ENCODE assay signal across 19 mouse cellular contexts in genomic region chr10:75564687-75565265, GRCm38 (mm10). TPM values are rescaled to one million over a fixed set of nuclear protein-coding genes. Genes with fewer than 3 reads are reported as not detected.
DNase-seq lines count a peak whose midpoint lies in the region; ATAC-seq and TF ChIP-seq lines count a peak whose summit lies in the region.
"Had no signal": no experiment of that assay in that cellular context is flagged by ENCODE, and none has a peak within 500 bp of the region (broad histone marks: within the 10 kb centered on the region; RNA-seq: fewer than 3 reads in every experiment).

No protein-coding gene starts in this region.

- H3K9me3 ChIP-seq in midbrain, embryonic 11.5 days (ENCODE audit: control insufficient read depth, low read length) = no peaks in the 10 kb centered on the region
- H3K9me3 ChIP-seq in midbrain, embryonic 14.5 days (ENCODE audit: control insufficient read depth, low read length) = no peaks in the 10 kb centered on the region
- H3K9me3 ChIP-seq in intestine, embryonic 15.5 days = no peaks in the 10 kb centered on the region
- no peaks in the 10 kb centered on the region for H3K9me3 ChIP-seq in embryonic facial prominence, embryonic 10.5 days
- H3K9me3 ChIP-seq: hindbrain, embryonic 13.5 days; limb, embryonic 10.5 days; midbrain, embryonic 15.5 days had no signal

- peaks cover 15% of the 10 kb centered on the region for H3K27me3 ChIP-seq in midbrain, embryonic 11.5 days (ENCODE audit: control insufficient read depth, insufficient read depth, low read length)
- peaks cover 4% of the 10 kb centered on the region; the same call in 1 of the 2 replicates for H3K27me3 ChIP-seq in midbrain, embryonic 14.5 days (ENCODE audit: control insufficient read depth, insufficient read depth, low read length)
- peaks cover 21% of the 10 kb centered on the region for H3K27me3 ChIP-seq in intestine, embryonic 15.5 days (replicated peaks)
- H3K27me3 ChIP-seq in small intestine, adult 2 months (ENCODE audit: control insufficient read depth, insufficient read depth, low read length) = peaks cover 11% of the 10 kb centered on the region
- peaks cover 64% of the 10 kb centered on the region for H3K27me3 ChIP-seq in embryonic facial prominence, embryonic 10.5 days (replicated peaks; ENCODE audit: low read depth, poor library complexity, severe bottlenecking)

- no peaks in the 10 kb centered on the region for H3K36me3 ChIP-seq in midbrain, embryonic 11.5 days (ENCODE audit: control insufficient read depth, insufficient read depth, low read length)
- H3K36me3 ChIP-seq in midbrain, embryonic 14.5 days (ENCODE audit: control insufficient read depth, insufficient read depth, low read length) = no peaks in the 10 kb centered on the region
- no peaks in the 10 kb centered on the region for H3K36me3 ChIP-seq in intestine, embryonic 15.5 days
- H3K36me3 ChIP-seq in small intestine, adult 2 months (ENCODE audit: control insufficient read depth, insufficient read depth, low read length) = peaks cover 3% of the 10 kb centered on the region; the same call in 1 of the 2 replicates
- no peaks in the 10 kb centered on the region for H3K36me3 ChIP-seq in embryonic facial prominence, embryonic 10.5 days (replicated peaks)
- H3K36me3 ChIP-seq: hindbrain, embryonic 13.5 days; limb, embryonic 10.5 days; midbrain, embryonic 15.5 days had no signal

- TF ChIP-seq POLR2A in small intestine, adult 2 months (IDR thresholded peaks at IDR 0.05; ENCODE audit: low read depth, low read length) = no peak

- H3K4me2 ChIP-seq in midbrain, embryonic 11.5 days = no peak overlapping the region
- no peak overlapping the region for H3K4me2 ChIP-seq in midbrain, embryonic 14.5 days (ENCODE audit: low read length)
- H3K4me2 ChIP-seq in intestine, embryonic 15.5 days (replicated peaks) = no peak overlapping the region; the same call in 1 of the 2 replicates
- H3K4me2 ChIP-seq: hindbrain, embryonic 13.5 days; midbrain, embryonic 15.5 days had no signal

- 86% methylated on average over 12 of the region's 12 CpGs for WGBS in midbrain, embryonic 11.5 days
- 83% methylated on average over 12 of the region's 12 CpGs for whole genome bisulfite sequencing in midbrain, embryonic 14.5 days
- 83% methylated on average over 12 of the region's 12 CpGs for WGBS in intestine, embryonic 15.5 days
- 81% methylated on average over 12 of the region's 12 CpGs for WGBS in small intestine, adult 2 months
- 84% methylated on average over 12 of the region's 12 CpGs for WGBS in embryonic facial prominence, embryonic 10.5 days

- H3K9ac ChIP-seq in midbrain, embryonic 11.5 days (ENCODE audit: low read length) = no peak overlapping the region
- H3K9ac ChIP-seq in midbrain, embryonic 14.5 days (replicated peaks; ENCODE audit: low read length) = no peak overlapping the region
- no peak overlapping the region for H3K9ac ChIP-seq in intestine, embryonic 15.5 days
- H3K9ac ChIP-seq: forebrain, postnatal 0 days; hindbrain, embryonic 13.5 days; midbrain, embryonic 15.5 days had no signal

- DNase-seq in heart, adult 11 months = peak; percentile 58
- DNase-seq in heart, adult 9 months (ENCODE audit: low spot score in 2 of 2) = no peak
- DNase-seq in midbrain, embryonic 11.5 days (ENCODE audit: low spot score, missing footprints) = peak; percentile 44
- DNase-seq in midbrain, embryonic 14.5 days = no peak
- no peak for DNase-seq in cerebellum, postnatal 36 days
- DNase-seq in embryonic facial prominence, embryonic 10.5 days (ENCODE audit: low spot score) = no peak
- DNase-seq: adrenal gland, adult 2 months; cerebellum, adult 2 months; embryo, embryonic 11 days; forebrain, postnatal 0 days; gastrocnemius, adult 2 months; lung, adult 18-20 months; right cerebral cortex, postnatal 14 days had no signal

- no peak for TF ChIP-seq CTCF in small intestine, adult 2 months (IDR thresholded peaks at IDR 0.05; ENCODE audit: extremely low read depth, insufficient read length, insufficient replicate concordance, low read depth, low read length)

- H3K27ac ChIP-seq in midbrain, embryonic 11.5 days (ENCODE audit: low read depth, low read length) = no peak overlapping the region
- no peak overlapping the region for H3K27ac ChIP-seq in midbrain, embryonic 14.5 days (replicated peaks; ENCODE audit: low read depth, low read length)
- 0 out of 2 replicates have a peak overlapping the region, but pooled peaks have one; percentile 4 for H3K27ac ChIP-seq in intestine, embryonic 15.5 days
- H3K27ac ChIP-seq in small intestine, adult 2 months (ENCODE audit: insufficient read depth, low read depth, low read length) = peak overlapping the region; percentile 95
- H3K27ac ChIP-seq in embryonic facial prominence, embryonic 10.5 days (replicated peaks) = no peak overlapping the region
- H3K27ac ChIP-seq: gastrocnemius, adult 2 months; heart, adult 2 months; hindbrain, embryonic 13.5 days; limb, embryonic 10.5 days; midbrain, embryonic 15.5 days had no signal

- no peak for ATAC-seq in midbrain, embryonic 11.5 days (ENCODE audit: low FRiP score)
- no peak for ATAC-seq in midbrain, embryonic 14.5 days (ENCODE audit: low FRiP score, low TSS enrichment)
- no peak for ATAC-seq in intestine, embryonic 15.5 days
- ATAC-seq: forebrain, postnatal 0 days; midbrain, embryonic 15.5 days had no signal

- H3K4me1 ChIP-seq in midbrain, embryonic 11.5 days (ENCODE audit: control insufficient read depth, insufficient read depth, low read length) = peaks cover 3% of the 10 kb centered on the region; the same call in 1 of the 2 replicates
- H3K4me1 ChIP-seq in midbrain, embryonic 14.5 days (ENCODE audit: control insufficient read depth, insufficient read depth, low read length) = peaks cover 11% of the 10 kb centered on the region
- H3K4me1 ChIP-seq in intestine, embryonic 15.5 days (replicated peaks) = peaks cover 22% of the 10 kb centered on the region
- H3K4me1 ChIP-seq in small intestine, adult 2 months (ENCODE audit: control insufficient read depth, insufficient read depth, insufficient read length, low read length) = peaks cover 13% of the 10 kb centered on the region
- H3K4me1 ChIP-seq in embryonic facial prominence, embryonic 10.5 days = peaks cover 32% of the 10 kb centered on the region

- no peak overlapping the region for H3K4me3 ChIP-seq in midbrain, embryonic 11.5 days (ENCODE audit: low read depth, low read length)
- H3K4me3 ChIP-seq in midbrain, embryonic 14.5 days (replicated peaks; ENCODE audit: low read depth, low read length) = no peak overlapping the region
- H3K4me3 ChIP-seq in intestine, embryonic 15.5 days (replicated peaks) = no peak overlapping the region
- H3K4me3 ChIP-seq in small intestine, adult 2 months (ENCODE audit: low read depth, low read length) = peak overlapping the region; percentile 64
- H3K4me3 ChIP-seq in embryonic facial prominence, embryonic 10.5 days = no peak overlapping the region
- H3K4me3 ChIP-seq: gastrocnemius, adult 2 months; heart, adult 2 months; hindbrain, embryonic 13.5 days; limb, embryonic 10.5 days; midbrain, embryonic 15.5 days had no signal

RNA-seq across cellular contexts. Expression of gene Ggt1, which starts 3.4 kb away (rescaled TPM):
- 1.5 and 2.1 TPM in 2 replicates for polyA plus RNA-seq in midbrain, embryonic 11.5 days (2014; fragmentation: Nextera tagmentation; extraction: Ambion mirVana)
- 2.3 and 2.6 TPM in 2 replicates for polyA plus RNA-seq in midbrain, embryonic 14.5 days (2014; fragmentation: Nextera tagmentation; extraction: Ambion mirVana)
- 46.5 and 63.7 TPM in 2 replicates for polyA plus RNA-seq in intestine, embryonic 15.5 days (2015; fragmentation: Nextera tagmentation; extraction: Ambion mirVana)
- polyA plus RNA-seq in small intestine, adult 2 months (2012; rRNA removed) = 454 and 722 TPM in 2 replicates
- 1.5 and 2.3 TPM in 2 replicates for polyA plus RNA-seq in embryonic facial prominence, embryonic 10.5 days (2016; fragmentation: Nextera tagmentation; extraction: Ambion mirVana)
- polyA plus RNA-seq: heart, adult 2 months had no signal

RNA-seq across cellular contexts. Expression of gene Lrrc75b, which starts 4.6 kb away (rescaled TPM):
- polyA plus RNA-seq in midbrain, embryonic 11.5 days (2014; fragmentation: Nextera tagmentation; extraction: Ambion mirVana) = 3.3 and 4.1 TPM in 2 replicates
- 30.4 and 32.9 TPM in 2 replicates for polyA plus RNA-seq in midbrain, embryonic 14.5 days (2014; fragmentation: Nextera tagmentation; extraction: Ambion mirVana)
- polyA plus RNA-seq in intestine, embryonic 15.5 days (2015; fragmentation: Nextera tagmentation; extraction: Ambion mirVana) = 2.1 and 2.7 TPM in 2 replicates
- 1.8 and 1.9 TPM in 2 replicates for polyA plus RNA-seq in small intestine, adult 2 months (2012; rRNA removed)
- 1.6 and 2.3 TPM in 2 replicates for polyA plus RNA-seq in embryonic facial prominence, embryonic 10.5 days (2016; fragmentation: Nextera tagmentation; extraction: Ambion mirVana)

RNA-seq across cellular contexts. Expression of gene Ggt5, which starts 24.4 kb away (rescaled TPM):
- 0.25 and 0.29 TPM in 2 replicates for polyA plus RNA-seq in midbrain, embryonic 11.5 days (2014; fragmentation: Nextera tagmentation; extraction: Ambion mirVana)
- polyA plus RNA-seq in midbrain, embryonic 14.5 days (2014; fragmentation: Nextera tagmentation; extraction: Ambion mirVana) = 0.97 and 1.9 TPM in 2 replicates
- 7.5 and 7.9 TPM in 2 replicates for polyA plus RNA-seq in intestine, embryonic 15.5 days (2015; fragmentation: Nextera tagmentation; extraction: Ambion mirVana)
- polyA plus RNA-seq in small intestine, adult 2 months (2012; rRNA removed) = 17.9 and 27.0 TPM in 2 replicates
- 0.75 and 0.77 TPM in 2 replicates for polyA plus RNA-seq in embryonic facial prominence, embryonic 10.5 days (2016; fragmentation: Nextera tagmentation; extraction: Ambion mirVana)

RNA-seq across cellular contexts. Expression of gene Gucd1, which starts 47.0 kb away (rescaled TPM):
- polyA plus RNA-seq in midbrain, embryonic 11.5 days (2014; fragmentation: Nextera tagmentation; extraction: Ambion mirVana) = 27.8 and 36.0 TPM in 2 replicates
- polyA plus RNA-seq in midbrain, embryonic 14.5 days (2014; fragmentation: Nextera tagmentation; extraction: Ambion mirVana) = 22.4 and 31.5 TPM in 2 replicates
- 39.8 and 46.7 TPM in 2 replicates for polyA plus RNA-seq in intestine, embryonic 15.5 days (2015; fragmentation: Nextera tagmentation; extraction: Ambion mirVana)
- polyA plus RNA-seq in small intestine, adult 2 months (2012; rRNA removed) = 111 and 261 TPM in 2 replicates
- polyA plus RNA-seq in embryonic facial prominence, embryonic 10.5 days (2016; fragmentation: Nextera tagmentation; extraction: Ambion mirVana) = 30.0 and 31.9 TPM in 2 replicates

RNA-seq across cellular contexts. Expression of gene Snrpd3, which starts 47.4 kb away (rescaled TPM):
- 199 and 208 TPM in 2 replicates for polyA plus RNA-seq in midbrain, embryonic 11.5 days (2014; fragmentation: Nextera tagmentation; extraction: Ambion mirVana)
- 126 and 140 TPM in 2 replicates for polyA plus RNA-seq in midbrain, embryonic 14.5 days (2014; fragmentation: Nextera tagmentation; extraction: Ambion mirVana)
- 147 and 156 TPM in 2 replicates for polyA plus RNA-seq in intestine, embryonic 15.5 days (2015; fragmentation: Nextera tagmentation; extraction: Ambion mirVana)
- 5.2 and 7.4 TPM in 2 replicates for polyA plus RNA-seq in small intestine, adult 2 months (2012; rRNA removed)
- polyA plus RNA-seq in embryonic facial prominence, embryonic 10.5 days (2016; fragmentation: Nextera tagmentation; extraction: Ambion mirVana) = 297 and 303 TPM in 2 replicates

Comparison
In these comparisons a context has a peak if more than half of its experiments do, and no peak if none do; other contexts are left out.
1. DNase-seq: peak in heart, adult 11 months (single experiment) and midbrain, embryonic 11.5 days (single experiment); none in heart, adult 9 months (0 of 2), midbrain, embryonic 14.5 days (single experiment), cerebellum, postnatal 36 days (0 of 2) and embryonic facial prominence, embryonic 10.5 days (single experiment).
2. H3K27ac ChIP-seq: peak in intestine, embryonic 15.5 days (single experiment) and small intestine, adult 2 months (single experiment); none in midbrain, embryonic 11.5 days (single experiment), midbrain, embryonic 14.5 days (single experiment) and embryonic facial prominence, embryonic 10.5 days (single experiment).